Mouse (Mus musculus) midbrain, embryonic 11.5 days (tissue): ENCODE results near the gene D630003M21Rik. TPM values are rescaled to one million over a fixed set of nuclear protein-coding genes. Genes with fewer than 3 reads are reported as not detected.

Experiments
- ATAC-seq: fragments of 200-750 bp; cut with Nextera tagmentation; 2 replicates; pipeline ENCODE4 v1.8.0; 2017; ENCODE audit warnings: moderate TSS enrichment, moderate library complexity; ENCODE audit not compliant: low FRiP score
- DNase-seq: peaks from one replicate; pipeline ENCODE4 v3.0.0; 2015; ENCODE audit warnings: low spot score; ENCODE audit errors: missing footprints
- H3K27ac ChIP-seq: fragments of 300-500 bp; sonication (generic); 2 replicates; pipeline ENCODE4 v1.5.1; 2014; ENCODE audit warnings: low read depth, low read length
- H3K27me3 ChIP-seq: fragments of 300-500 bp; sonication (generic); 2 replicates; pipeline ENCODE4 v1.6.1; 2014; ENCODE audit warnings: mild to moderate bottlenecking, low read length, moderate library complexity, mixed read lengths; ENCODE audit not compliant: control insufficient read depth, insufficient read depth
- H3K36me3 ChIP-seq: fragments of 300-500 bp; sonication (generic); 2 replicates; pipeline ENCODE4 v1.6.1; 2014; ENCODE audit warnings: mild to moderate bottlenecking, low read length, moderate library complexity, mixed read lengths; ENCODE audit not compliant: control insufficient read depth, insufficient read depth
- H3K4me1 ChIP-seq: fragments of 300-500 bp; sonication (generic); 2 replicates; pipeline ENCODE4 v1.6.1; 2014; ENCODE audit warnings: low read length; ENCODE audit not compliant: control insufficient read depth, insufficient read depth
- H3K4me2 ChIP-seq: fragments of 300-500 bp; sonication (generic); 2 replicates; pipeline ENCODE4 v1.6.1; 2014; ENCODE audit warnings: mild to moderate bottlenecking, moderate library complexity
- H3K4me3 ChIP-seq: fragments of 300-500 bp; sonication (generic); 2 replicates; pipeline ENCODE4 v1.5.1; 2014; ENCODE audit warnings: low read depth, low read length
- H3K9ac ChIP-seq: fragments of 300-500 bp; sonication (generic); 2 replicates; pipeline ENCODE4 v1.6.1; 2014; ENCODE audit warnings: low read length
- H3K9me3 ChIP-seq: fragments of 300-500 bp; sonication (generic); 2 replicates; pipeline ENCODE4 v1.6.1; 2016; ENCODE audit warnings: low read length; ENCODE audit not compliant: control insufficient read depth
- WGBS: fragments of 180-500 bp; shearing (Covaris S2); extraction: QIAGEN DNeasy Blood & Tissue Kit; methylation state at CpG from one replicate; pipeline ENCODE4 v1.1.7; 2014; 5-methylcytosine and 5-hydroxymethylcytosine counted together
- polyA plus RNA-seq: library from polyadenylated mRNA; unstranded; fragments of >200 nt; fragmentation: Nextera tagmentation; extraction: Ambion mirVana; gene quantifications from 2 replicates; pipeline ENCODE4 v1.2.1, GENCODE M21; 2014

Gene D630003M21Rik
- polyA plus RNA-seq, 1 experiment from 2014 or later = 0.92 TPM

- DNase-seq = no peak
- Histone ChIP-seq H3K4me2 (no peak overlapping the region), H3K9ac (no peak overlapping the region), H3K27me3 (no peaks in the 10 kb centered on the region), H3K27ac (no peak overlapping the region), H3K9me3 (no peaks in the 10 kb centered on the region), H3K36me3 (no peaks in the 10 kb centered on the region), H3K4me3 (no peak overlapping the region), H3K4me1 (no peaks in the 10 kb centered on the region)
- no peak for ATAC-seq
- WGBS = 92% methylated on average over 7 of the region's 7 CpGs
Observed at GRCm38 (mm10) chr2:158169771-158170170, 59.3 kb downstream of the D630003M21Rik start.

- Histone ChIP-seq H3K4me3 (no peak overlapping the region), H3K27ac (no peak overlapping the region), H3K9ac (no peak overlapping the region), H3K36me3 (no peaks in the 10 kb centered on the region), H3K4me2 (no peak overlapping the region), H3K9me3 (no peaks in the 10 kb centered on the region), H3K27me3 (no peaks in the 10 kb centered on the region), H3K4me1 (no peaks in the 10 kb centered on the region)
- DNase-seq (no peak), ATAC-seq (no peak)
- 81% methylated on average over 6 of the region's 6 CpGs for WGBS
Observed at GRCm38 (mm10) chr2:158169351-158169750, 59.7 kb downstream of the D630003M21Rik start.

- no peak overlapping the region for H3K4me2 ChIP-seq
- no peak overlapping the region for H3K27ac ChIP-seq
- WGBS = 80% methylated on average over 8 of the region's 8 CpGs
- H3K4me3 ChIP-seq = no peak overlapping the region
- ATAC-seq = no peak
- H3K4me1 ChIP-seq = no peaks in the 10 kb centered on the region
- no peak for DNase-seq
- no peak overlapping the region for H3K9ac ChIP-seq
- H3K36me3 ChIP-seq = no peaks in the 10 kb centered on the region
- H3K9me3 ChIP-seq = no peaks in the 10 kb centered on the region
- H3K27me3 ChIP-seq = no peaks in the 10 kb centered on the region
Observed at GRCm38 (mm10) chr2:158168741-158169211, 60.2 kb downstream of the D630003M21Rik start.

GRCm38 (mm10) chr2:158167496-158168205 lies 61.4 kb downstream of the D630003M21Rik start:
- Histone ChIP-seq H3K36me3 (no peaks in the 10 kb centered on the region), H3K4me1 (no peaks in the 10 kb centered on the region)
- 82% methylated on average over 9 of the region's 9 CpGs for WGBS

GRCm38 (mm10) chr2:158166628-158167027 lies 62.4 kb downstream of the D630003M21Rik start:
- no peaks in the 10 kb centered on the region for H3K27me3 ChIP-seq
- no peak overlapping the region for H3K4me3 ChIP-seq
- no peak overlapping the region for H3K4me2 ChIP-seq
- H3K9ac ChIP-seq = no peak overlapping the region
- DNase-seq = no peak
- H3K36me3 ChIP-seq = no peaks in the 10 kb centered on the region
- no peak overlapping the region for H3K27ac ChIP-seq
- no peak for ATAC-seq
- 85% methylated on average over 7 of the region's 7 CpGs for WGBS
- H3K4me1 ChIP-seq = no peaks in the 10 kb centered on the region
- H3K9me3 ChIP-seq = no peaks in the 10 kb centered on the region

More at GRCm38 (mm10) chr2:158167496-158168205, 61.4 kb downstream of the D630003M21Rik start:
- Histone ChIP-seq H3K9me3 (no peaks in the 10 kb centered on the region), H3K4me3 (no peak overlapping the region), H3K27ac (no peak overlapping the region), H3K4me2 (no peak overlapping the region), H3K9ac (no peak overlapping the region), H3K27me3 (no peaks in the 10 kb centered on the region)
- no peak for ATAC-seq
- no peak for DNase-seq

GRCm38 (mm10) chr2:158165776-158166175 lies 63.2 kb downstream of the D630003M21Rik start:
- Histone ChIP-seq H3K36me3 (no peaks in the 10 kb centered on the region), H3K9me3 (no peaks in the 10 kb centered on the region), H3K4me1 (no peaks in the 10 kb centered on the region), H3K27me3 (no peaks in the 10 kb centered on the region), H3K4me2 (no peak overlapping the region), H3K4me3 (no peak overlapping the region), H3K27ac (no peak overlapping the region), H3K9ac (no peak overlapping the region)
- no peak for DNase-seq
- no peak for ATAC-seq
- 87% methylated on average over 4 of the region's 4 CpGs for WGBS

GRCm38 (mm10) chr2:158163034-158163433 lies 66.0 kb downstream of the D630003M21Rik start:
- Histone ChIP-seq H3K36me3 (no peaks in the 10 kb centered on the region), H3K9me3 (no peaks in the 10 kb centered on the region), H3K27me3 (no peaks in the 10 kb centered on the region), H3K4me1 (peaks cover 6% of the 10 kb centered on the region), H3K4me3 (no peak overlapping the region), H3K27ac (no peak overlapping the region), H3K9ac (no peak overlapping the region), H3K4me2 (no peak overlapping the region)
- DNase-seq (no peak), ATAC-seq (no peak)
- WGBS = 87% methylated on average over 6 of the region's 6 CpGs

GRCm38 (mm10) chr2:158161761-158162160 lies 67.3 kb downstream of the D630003M21Rik start:
- Histone ChIP-seq H3K27ac (no peak overlapping the region), H3K9me3 (no peaks in the 10 kb centered on the region), H3K4me2 (no peak overlapping the region), H3K9ac (no peak overlapping the region), H3K36me3 (no peaks in the 10 kb centered on the region), H3K4me3 (no peak overlapping the region), H3K4me1 (peaks cover 6% of the 10 kb centered on the region), H3K27me3 (no peaks in the 10 kb centered on the region)
- ATAC-seq (no peak), DNase-seq (no peak)
- 91% methylated on average over 6 of the region's 6 CpGs for WGBS

GRCm38 (mm10) chr2:158159376-158160235 lies 69.4 kb downstream of the D630003M21Rik start:
- Histone ChIP-seq H3K9me3 (no peaks in the 10 kb centered on the region), H3K9ac (no peak overlapping the region), H3K27ac (no peak overlapping the region), H3K27me3 (no peaks in the 10 kb centered on the region), H3K36me3 (no peaks in the 10 kb centered on the region), H3K4me3 (no peak overlapping the region), H3K4me1 (peaks cover 6% of the 10 kb centered on the region), H3K4me2 (no peak overlapping the region)
- 54% methylated on average over 7 of the region's 7 CpGs for WGBS
- ATAC-seq (no peak), DNase-seq (no peak)
